Mouse (Mus musculus) intestine, postnatal 0 days (tissue): ENCODE data around the gene Cyp2c55. TPM values are rescaled to one million over a fixed set of nuclear protein-coding genes. Genes with fewer than 3 reads are reported as not detected.

Experiments
- ATAC-seq: fragments of 200-750 bp; cut with Nextera tagmentation; 2 replicates; pipeline ENCODE4 v1.8.0; 2017; ENCODE audit warnings: mild to moderate bottlenecking, moderate TSS enrichment, moderate library complexity
- H3K27ac ChIP-seq: fragments of 300-500 bp; sonication (generic); 2 replicates; pipeline ENCODE4 v1.5.1; 2014; ENCODE audit warnings: mild to moderate bottlenecking, low read depth, low read length, moderate library complexity
- H3K27me3 ChIP-seq: fragments of 300-500 bp; sonication (generic); replicated peaks from 2 replicates; pipeline ENCODE4 v1.6.1; 2014; ENCODE audit warnings: low read length, mixed read lengths; ENCODE audit not compliant: control insufficient read depth, insufficient read depth
- H3K36me3 ChIP-seq: fragments of 300-500 bp; sonication (generic); 2 replicates; pipeline ENCODE4 v1.6.1; 2014; ENCODE audit warnings: mild to moderate bottlenecking, moderate library complexity; ENCODE audit not compliant: control insufficient read depth, insufficient read depth
- H3K4me1 ChIP-seq: fragments of 300-500 bp; sonication (generic); replicated peaks from 2 replicates; pipeline ENCODE4 v1.6.1; 2014; ENCODE audit warnings: antibody characterized with exemption, low read length, mixed read lengths; ENCODE audit not compliant: control insufficient read depth, insufficient read depth
- H3K4me2 ChIP-seq: fragments of 300-500 bp; sonication (generic); replicated peaks from 2 replicates; pipeline ENCODE4 v1.6.1; 2014; ENCODE audit warnings: low read depth, mild to moderate bottlenecking, moderate library complexity
- H3K4me3 ChIP-seq: fragments of 300-500 bp; sonication (generic); 2 replicates; pipeline ENCODE4 v1.5.1; 2014; ENCODE audit warnings: low read depth, low read length
- H3K9ac ChIP-seq: fragments of 300-500 bp; sonication (generic); 2 replicates; pipeline ENCODE4 v1.6.1; 2014; ENCODE audit warnings: mild to moderate bottlenecking, low read depth, low read length
- H3K9me3 ChIP-seq: fragments of 300-500 bp; sonication (generic); 2 replicates; pipeline ENCODE4 v1.6.1; 2016; ENCODE audit warnings: mixed run types; ENCODE audit not compliant: control insufficient read depth
- CTCF ChIP-seq: sonication (generic); IDR thresholded peaks from 2 replicates; pipeline ENCODE4 v1.5.1; 2016; ENCODE audit warnings: low read depth, mild to moderate bottlenecking, control low read depth, antibody characterized with exemption, moderate library complexity
- WGBS: fragments of 180-500 bp; shearing (Covaris S2); extraction: QIAGEN DNeasy Blood & Tissue Kit; methylation state at CpG from one replicate; pipeline ENCODE4 v1.1.7; 2014; 5-methylcytosine and 5-hydroxymethylcytosine counted together
- microRNA-seq: library from miRNA; unstranded; fragments of <30 nt; microRNA quantifications from one replicate; pipeline ENCODE4, GENCODE M21; 2016
- polyA plus RNA-seq: library from polyadenylated mRNA; unstranded; fragments of >200 nt; fragmentation: Nextera tagmentation; extraction: Ambion mirVana; gene quantifications from 2 replicates; pipeline ENCODE4 v1.2.1, GENCODE M21; 2015

The Cyp2c55 gene
- polyA plus RNA-seq, 1 experiment from 2014 or later: 12.9 TPM

DNA sequence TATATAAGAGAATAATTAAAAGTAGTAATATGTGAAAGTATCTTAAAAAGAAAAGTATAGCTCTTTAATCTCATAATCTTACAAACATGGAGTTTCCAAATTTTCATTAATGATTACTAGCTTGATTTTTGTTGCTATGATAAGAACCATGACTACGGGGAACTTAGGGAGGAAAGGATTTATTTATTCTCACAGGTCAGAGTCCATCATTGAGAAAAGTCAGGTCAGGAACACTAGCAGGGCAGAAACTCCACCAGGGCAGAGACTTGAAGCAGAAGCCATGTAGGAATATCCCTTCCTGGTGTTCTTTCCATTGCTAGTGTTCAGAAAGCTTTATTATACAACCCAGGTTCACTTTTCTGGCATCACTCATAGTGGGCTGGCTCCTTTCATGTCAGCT lies 8.1 kb upstream of the Cyp2c55 start:
- H3K27me3 ChIP-seq: no peaks in the 10 kb centered on the region
- TF ChIP-seq CTCF: no peak
- 13% methylated on average over 1 of the region's 1 CpGs for WGBS
- peak; percentile 85 for ATAC-seq
- H3K27ac ChIP-seq: no peak overlapping the region
- H3K36me3 ChIP-seq: no peaks in the 10 kb centered on the region
- no peaks in the 10 kb centered on the region for H3K4me1 ChIP-seq
- no peak overlapping the region for H3K4me2 ChIP-seq
- H3K9ac ChIP-seq: no peak overlapping the region
- no peaks in the 10 kb centered on the region for H3K9me3 ChIP-seq
- no peak overlapping the region for H3K4me3 ChIP-seq

GRCm38 (mm10) chr19:39005132-39005531 lies 1.7 kb upstream of the Cyp2c55 start:
- peak; percentile 81 for ATAC-seq
- Histone ChIP-seq H3K4me3 (no peak overlapping the region), H3K9ac (no peak overlapping the region), H3K4me2 (no peak overlapping the region), H3K27me3 (no peaks in the 10 kb centered on the region), H3K9me3 (no peaks in the 10 kb centered on the region), H3K36me3 (no peaks in the 10 kb centered on the region), H3K4me1 (no peaks in the 10 kb centered on the region), H3K27ac (no peak overlapping the region)
- no peak for TF ChIP-seq CTCF
- 52% methylated on average over 1 of the region's 1 CpGs for WGBS

GRCm38 (mm10) chr19:39057928-39058327 lies 51.1 kb downstream of the Cyp2c55 start:
- Histone ChIP-seq H3K36me3 (no peaks in the 10 kb centered on the region), H3K9me3 (no peaks in the 10 kb centered on the region), H3K9ac (no peak overlapping the region), H3K4me1 (no peaks in the 10 kb centered on the region), H3K27ac (no peak overlapping the region), H3K4me2 (no peak overlapping the region; the same call in 1 of the 2 replicates), H3K4me3 (no peak overlapping the region), H3K27me3 (no peaks in the 10 kb centered on the region)
- WGBS: 89% methylated on average over 1 of the region's 1 CpGs
- ATAC-seq: peak; percentile 71; the same call in 1 of the 2 replicates
- no peak for TF ChIP-seq CTCF

GRCm38 (mm10) chr19:39060719-39061118 lies 53.9 kb downstream of the Cyp2c55 start, which contains the start of gene Cyp2c65:
Cyp2c65 (plus strand) TSS chr19:39061015.
- H3K27ac ChIP-seq: no peak within 1 kb of the TSS; the same call in 1 of the 2 replicates
- 25% methylated on average over 2 of the region's 2 CpGs for WGBS

More at GRCm38 (mm10) chr19:39060719-39061118, 53.9 kb downstream of the Cyp2c55 start, which contains the start of gene Cyp2c65:
- H3K4me2 ChIP-seq: peak within 1 kb of the TSS; percentile 31
- no peaks in the 10 kb centered on the region for H3K4me1 ChIP-seq
- H3K4me3 ChIP-seq: no peak within 1 kb of the TSS
- H3K27me3 ChIP-seq: no peaks in the 10 kb centered on the region
- H3K9me3 ChIP-seq: no peaks in the 10 kb centered on the region
- H3K36me3 ChIP-seq: no peaks in the 10 kb centered on the region
- TF ChIP-seq CTCF: no peak
- peak; percentile 75 for ATAC-seq
- no peak within 1 kb of the TSS for H3K9ac ChIP-seq

Small RNA genes lying within 50 kb of the gene (microRNA-seq; reads per million reads assigned to microRNA genes)
- gene Gm23800: not detected

Other genes with a start within 250 kb of the Cyp2c55 start
- gene Noc3l, start 187.8 kb upstream of the Cyp2c55 start, polyA plus RNA-seq: 2.0 and 2.4 TPM in 2 replicates
- gene Tbc1d12, start 170.4 kb upstream of the Cyp2c55 start, polyA plus RNA-seq: 1.9 and 2.2 TPM in 2 replicates
- 14.6 and 18.7 TPM in 2 replicates for gene Hells, start 76.1 kb upstream of the Cyp2c55 start, polyA plus RNA-seq
- 19.6 and 20.8 TPM in 2 replicates for gene Cyp2c65, start 54.0 kb downstream of the Cyp2c55 start, polyA plus RNA-seq
- gene Cyp2c66, start 106.9 kb downstream of the Cyp2c55 start, polyA plus RNA-seq: 2.0 and 3.1 TPM in 2 replicates